Comparison of ENCODE assay signal across 8 mouse cellular contexts in the genomic region with DNA sequence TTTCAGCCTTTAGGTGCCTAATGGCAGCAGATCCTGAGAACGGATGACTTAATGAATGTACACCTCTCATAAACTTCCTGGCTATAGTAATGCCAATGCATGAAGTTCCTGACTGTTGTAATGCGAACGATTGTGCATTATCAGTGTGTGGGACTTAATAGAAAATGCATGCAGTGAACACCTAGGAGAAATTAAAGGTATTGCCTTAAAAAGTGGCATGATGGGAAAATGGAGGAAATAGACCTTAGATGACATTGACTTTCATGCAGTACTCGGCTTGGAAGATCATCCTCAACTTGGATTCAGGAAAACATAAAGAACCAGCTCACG. TPM values are rescaled to one million over a fixed set of nuclear protein-coding genes. Genes with fewer than 3 reads are reported as not detected.
DNase-seq lines count a peak whose midpoint lies in the region; ATAC-seq lines count a peak whose summit lies in the region.

No protein-coding gene starts in this region.

- ATAC-seq in kidney, embryonic 16.5 days (ENCODE audit: low FRiP score, low TSS enrichment): no peak
- ATAC-seq in hindbrain, embryonic 13.5 days (ENCODE audit: low FRiP score): no peak
- ATAC-seq in midbrain, embryonic 13.5 days: no peak

- peak overlapping the region; percentile 78 for H3K9ac ChIP-seq in kidney, embryonic 16.5 days (replicated peaks; ENCODE audit: low read length)
- peak overlapping the region; percentile 78 for H3K9ac ChIP-seq in hindbrain, embryonic 13.5 days
- peak overlapping the region; percentile 72 for H3K9ac ChIP-seq in midbrain, embryonic 13.5 days (replicated peaks)

- H3K4me3 ChIP-seq in kidney, embryonic 16.5 days (ENCODE audit: low read length): peak overlapping the region; percentile 71
- H3K4me3 ChIP-seq in hindbrain, embryonic 13.5 days: peak overlapping the region; percentile 64
- peak overlapping the region; percentile 63 for H3K4me3 ChIP-seq in midbrain, embryonic 13.5 days (replicated peaks)

- DNase-seq in kidney, adult 8-10 months: no peak
- DNase-seq in c-Kit-positive CD71-positive TER-119-negative erythroid progenitor cells, embryonic 14.5 days (ENCODE audit: low read depth): peak; percentile 16
- DNase-seq in right cerebral cortex, postnatal 10 days (ENCODE audit: low spot score in 2 of 2): no peak
- no peak for DNase-seq in kidney, adult 18-20 months
- no peak for DNase-seq in ovary, postnatal 10 days (ENCODE audit: low spot score)

- H3K9me3 ChIP-seq in kidney, embryonic 16.5 days (ENCODE audit: low read length): no peaks in the 10 kb centered on the region
- no peaks in the 10 kb centered on the region for H3K9me3 ChIP-seq in hindbrain, embryonic 13.5 days
- no peaks in the 10 kb centered on the region for H3K9me3 ChIP-seq in midbrain, embryonic 13.5 days

- H3K36me3 ChIP-seq in kidney, embryonic 16.5 days (ENCODE audit: insufficient read depth, low read length): no peaks in the 10 kb centered on the region
- no peaks in the 10 kb centered on the region for H3K36me3 ChIP-seq in hindbrain, embryonic 13.5 days
- H3K36me3 ChIP-seq in midbrain, embryonic 13.5 days: no peaks in the 10 kb centered on the region

- 83% methylated on average over 5 of the region's 5 CpGs for WGBS in kidney, embryonic 16.5 days
- 84% methylated on average over 5 of the region's 5 CpGs for WGBS in hindbrain, embryonic 13.5 days
- WGBS in midbrain, embryonic 13.5 days: 86% methylated on average over 5 of the region's 5 CpGs

- no peaks in the 10 kb centered on the region for H3K27me3 ChIP-seq in kidney, embryonic 16.5 days (ENCODE audit: insufficient read depth, low read length)
- H3K27me3 ChIP-seq in hindbrain, embryonic 13.5 days: peaks cover 8% of the 10 kb centered on the region; the same call in 1 of the 2 replicates
- peaks cover 9% of the 10 kb centered on the region for H3K27me3 ChIP-seq in midbrain, embryonic 13.5 days

- peak overlapping the region; percentile 70 for H3K4me2 ChIP-seq in kidney, embryonic 16.5 days (replicated peaks; ENCODE audit: low read depth, low read length)
- peak overlapping the region; percentile 69 for H3K4me2 ChIP-seq in hindbrain, embryonic 13.5 days
- peak overlapping the region; percentile 67 for H3K4me2 ChIP-seq in midbrain, embryonic 13.5 days (replicated peaks)

- peaks cover 3% of the 10 kb centered on the region; the same call in 1 of the 2 replicates for H3K4me1 ChIP-seq in kidney, embryonic 16.5 days (ENCODE audit: insufficient read depth, low read length)
- peaks cover 6% of the 10 kb centered on the region; the same call in 1 of the 2 replicates for H3K4me1 ChIP-seq in hindbrain, embryonic 13.5 days (replicated peaks)
- 0 out of 2 replicates have a peak, but pooled peaks cover 3% of the 10 kb centered on the region for H3K4me1 ChIP-seq in midbrain, embryonic 13.5 days (replicated peaks)

- no peak overlapping the region for H3K27ac ChIP-seq in kidney, embryonic 16.5 days (ENCODE audit: low read length)
- H3K27ac ChIP-seq in hindbrain, embryonic 13.5 days: peak overlapping the region; percentile 84; the same call in 1 of the 2 replicates
- H3K27ac ChIP-seq in midbrain, embryonic 13.5 days: 0 out of 2 replicates have a peak overlapping the region, but pooled peaks have one; percentile 84

RNA-seq across cellular contexts. Expression of gene Zpbp, which starts 0.3 kb away (rescaled TPM):
- 0.63 and 0.77 TPM in 2 replicates for polyA plus RNA-seq in kidney, embryonic 16.5 days (2015; fragmentation: Nextera tagmentation; extraction: Ambion mirVana)
- polyA plus RNA-seq in hindbrain, embryonic 13.5 days (2015; fragmentation: Nextera tagmentation; extraction: Ambion mirVana): 0.88 and 1.1 TPM in 2 replicates
- polyA plus RNA-seq in midbrain, embryonic 13.5 days (2015; fragmentation: Nextera tagmentation; extraction: Ambion mirVana): 0.62 and 1.0 TPM in 2 replicates

RNA-seq across cellular contexts. Expression of gene Spata48, which starts 0.6 kb away (rescaled TPM):
- 1.4 and 2.1 TPM in 2 replicates for polyA plus RNA-seq in kidney, embryonic 16.5 days (2015; fragmentation: Nextera tagmentation; extraction: Ambion mirVana)
- polyA plus RNA-seq in hindbrain, embryonic 13.5 days (2015; fragmentation: Nextera tagmentation; extraction: Ambion mirVana): 0.78 and 1.3 TPM in 2 replicates
- 0.55 and 1.9 TPM in 2 replicates for polyA plus RNA-seq in midbrain, embryonic 13.5 days (2015; fragmentation: Nextera tagmentation; extraction: Ambion mirVana)
